Mouse (Mus musculus) ES-E14 (cell line): ENCODE measurements around the gene 6430531B16Rik.

Experiments
- CHD2 ChIP-seq: IDR thresholded peaks from 2 replicates; pipeline ENCODE4 v1.6.1; 2014; ENCODE audit warnings: mild to moderate bottlenecking, low read depth, low read length, inconsistent platforms
- HCFC1 ChIP-seq: IDR thresholded peaks from 2 replicates; pipeline ENCODE4 v1.6.1; 2012; ENCODE audit warnings: low read length, inconsistent platforms, borderline replicate concordance; ENCODE audit not compliant: insufficient read depth
- ZC3H11A ChIP-seq: IDR thresholded peaks from 2 replicates; pipeline ENCODE4 v1.6.1; 2012; ENCODE audit warnings: low read depth, mild to moderate bottlenecking, inconsistent platforms, low read length, borderline replicate concordance
- ZNF384 ChIP-seq: IDR thresholded peaks from 2 replicates; pipeline ENCODE4 v1.6.1; 2012; ENCODE audit warnings: low read depth, low read length, inconsistent platforms

DNA sequence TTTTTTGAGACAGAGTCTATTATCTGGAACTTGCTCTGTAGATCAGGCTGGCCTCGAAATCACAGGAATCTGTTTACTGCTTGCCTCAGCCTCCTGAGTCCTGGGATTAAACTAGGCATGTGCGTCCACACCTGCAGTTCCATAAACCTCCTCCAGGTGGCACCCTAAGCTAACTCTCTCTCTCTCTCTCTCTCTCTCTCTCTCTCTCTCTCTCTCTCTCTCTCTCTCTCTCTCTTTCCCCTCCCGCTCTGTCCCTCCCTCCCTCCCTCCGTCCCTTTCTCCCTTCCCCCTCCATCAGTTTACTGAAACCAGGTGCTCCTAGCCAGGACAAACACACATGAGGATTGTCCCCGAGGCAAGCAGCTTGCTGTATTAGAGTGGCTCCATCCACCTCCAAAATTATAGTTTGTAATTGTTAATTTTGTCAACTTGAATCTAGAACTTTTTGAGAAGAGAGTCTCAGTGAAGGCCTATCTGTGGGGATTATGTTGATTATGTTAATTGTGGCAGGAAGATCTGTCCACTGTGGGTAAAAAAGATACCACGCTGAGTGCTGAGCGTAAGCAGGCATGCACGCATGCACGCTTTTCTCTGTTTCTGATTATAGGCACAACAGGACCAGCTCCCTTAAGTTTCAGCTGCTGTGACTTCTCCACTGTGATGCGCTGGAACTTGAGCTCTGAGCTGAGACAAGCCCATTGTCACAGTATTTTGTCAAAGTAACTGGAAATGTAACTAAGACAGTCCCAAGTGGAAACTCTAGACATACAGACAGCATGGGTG is 9.0 kb downstream of the 6430531B16Rik start:
- TF ChIP-seq ZC3H11A (peak; percentile 10; the same call in 1 of the 2 replicates), CHD2 (no peak), ZNF384 (no peak), HCFC1 (no peak)
